Mouse (Mus musculus) liver, embryonic 11.5 days (tissue): ENCODE results near the gene Celf6. TPM values are rescaled to one million over a fixed set of nuclear protein-coding genes. Genes with fewer than 3 reads are reported as not detected.

Experiments used
- ATAC-seq: fragments of 200-750 bp; cut with Nextera tagmentation; replicated peaks from 2 replicates; pipeline ENCODE4 v1.8.0; 2017; ENCODE audit warnings: moderate number of reproducible peaks, mild to moderate bottlenecking, moderate TSS enrichment, moderate library complexity; ENCODE audit not compliant: low FRiP score
- DNase-seq: peaks from one replicate; pipeline ENCODE4 v3.0.0-alpha.2; 2017; ENCODE audit warnings: low spot score
- H3K27ac ChIP-seq: fragments of 300-500 bp; sonication (generic); 2 replicates; pipeline ENCODE4 v1.5.1; 2014; ENCODE audit warnings: mild to moderate bottlenecking, low read depth, low read length, control low read depth
- H3K27me3 ChIP-seq: fragments of 300-500 bp; sonication (generic); replicated peaks from 2 replicates; pipeline ENCODE4 v1.6.1; 2014; ENCODE audit warnings: low read length, mixed read lengths; ENCODE audit not compliant: control insufficient read depth, insufficient read depth
- H3K36me3 ChIP-seq: fragments of 300-500 bp; sonication (generic); 2 replicates; pipeline ENCODE4 v1.6.1; 2014; ENCODE audit warnings: mild to moderate bottlenecking, low read length, moderate library complexity, mixed read lengths; ENCODE audit not compliant: control insufficient read depth, insufficient read depth
- H3K4me1 ChIP-seq: fragments of 300-500 bp; sonication (generic); replicated peaks from 2 replicates; pipeline ENCODE4 v1.6.1; 2014; ENCODE audit warnings: low read length, mixed read lengths; ENCODE audit not compliant: control insufficient read depth, insufficient read depth
- H3K4me2 ChIP-seq: fragments of 300-500 bp; sonication (generic); 2 replicates; pipeline ENCODE4 v1.6.1; 2014; ENCODE audit warnings: mild to moderate bottlenecking, control low read depth, moderate library complexity
- H3K4me3 ChIP-seq: fragments of 300-500 bp; sonication (generic); 2 replicates; pipeline ENCODE4 v1.5.1; 2014; ENCODE audit warnings: low read depth, low read length, control low read depth
- H3K9ac ChIP-seq: fragments of 300-500 bp; sonication (generic); 2 replicates; pipeline ENCODE4 v1.6.1; 2014; ENCODE audit warnings: low read depth, low read length, control low read depth
- H3K9me3 ChIP-seq: fragments of 300-500 bp; sonication (generic); 2 replicates; pipeline ENCODE4 v1.6.1; 2016; ENCODE audit warnings: low read length, inconsistent platforms, mixed read lengths; ENCODE audit not compliant: control insufficient read depth
- WGBS: fragments of 180-500 bp; shearing (Covaris S2); extraction: QIAGEN DNeasy Blood & Tissue Kit; methylation state at CpG from one replicate; pipeline ENCODE4 v1.1.7; 2014; 5-methylcytosine and 5-hydroxymethylcytosine counted together
- polyA plus RNA-seq: library from polyadenylated mRNA; unstranded; fragments of >200 nt; fragmentation: Nextera tagmentation; extraction: Ambion mirVana; gene quantifications from 2 replicates; pipeline ENCODE4 v1.2.1, GENCODE M21; 2014

The Celf6 gene
- polyA plus RNA-seq, 1 experiment from 2014 or later = 0.10 TPM

DNA sequence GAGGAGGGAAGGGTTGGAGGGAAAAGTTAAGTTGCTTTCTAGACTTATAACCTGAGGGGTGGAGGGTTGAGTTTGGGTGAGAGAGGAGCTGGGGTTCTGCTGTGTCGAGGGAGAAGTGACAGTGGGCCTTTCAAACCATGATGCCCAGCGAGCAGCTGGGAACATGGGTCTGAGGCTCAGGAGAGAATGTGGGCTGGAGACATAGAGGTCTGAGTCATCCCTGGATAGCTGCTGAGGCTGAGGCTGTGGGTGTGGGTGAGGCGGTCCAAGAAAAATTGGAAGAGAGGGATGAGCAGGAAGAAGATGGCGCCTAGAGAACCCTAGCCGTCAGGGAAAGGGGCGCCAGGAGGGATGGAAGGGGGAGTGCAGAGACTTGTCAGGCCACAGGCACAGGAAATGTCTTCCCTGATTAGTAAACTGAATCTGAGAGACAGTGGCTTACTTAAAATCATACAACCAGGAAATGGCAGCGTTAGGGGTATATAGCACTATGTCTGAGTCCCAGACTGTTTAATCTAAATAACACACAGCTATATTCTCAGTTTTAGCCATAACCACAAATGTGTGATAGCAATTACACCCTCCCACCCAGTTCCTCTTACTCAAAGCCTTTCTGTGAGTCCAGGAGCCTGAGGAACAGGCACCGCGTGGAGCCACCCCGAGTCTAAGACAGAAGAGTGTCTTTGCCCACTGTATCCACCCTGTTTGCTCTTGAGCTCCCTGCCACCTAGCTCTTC, 12.2 kb downstream of the Celf6 start:
- Histone ChIP-seq H3K9me3 (no peaks in the 10 kb centered on the region), H3K4me1 (no peaks in the 10 kb centered on the region; the same call in 1 of the 2 replicates), H3K27me3 (peaks cover 18% of the 10 kb centered on the region), H3K4me3 (no peak overlapping the region), H3K36me3 (no peaks in the 10 kb centered on the region), H3K9ac (no peak overlapping the region), H3K27ac (no peak overlapping the region), H3K4me2 (no peak overlapping the region)
- no peak for ATAC-seq
- DNase-seq = no peak
- WGBS = 58% methylated on average over 10 of the region's 10 CpGs

GRCm38 (mm10) chr9:59601661-59602060, 23.9 kb downstream of the Celf6 start:
- Histone ChIP-seq H3K27me3 (peaks cover 37% of the 10 kb centered on the region), H3K27ac (no peak overlapping the region), H3K4me2 (no peak overlapping the region), H3K9ac (no peak overlapping the region), H3K9me3 (no peaks in the 10 kb centered on the region), H3K4me3 (no peak overlapping the region), H3K4me1 (no peaks in the 10 kb centered on the region), H3K36me3 (no peaks in the 10 kb centered on the region)
- ATAC-seq = no peak
- DNase-seq = no peak
- WGBS = 62% methylated on average over 8 of the region's 8 CpGs

DNA sequence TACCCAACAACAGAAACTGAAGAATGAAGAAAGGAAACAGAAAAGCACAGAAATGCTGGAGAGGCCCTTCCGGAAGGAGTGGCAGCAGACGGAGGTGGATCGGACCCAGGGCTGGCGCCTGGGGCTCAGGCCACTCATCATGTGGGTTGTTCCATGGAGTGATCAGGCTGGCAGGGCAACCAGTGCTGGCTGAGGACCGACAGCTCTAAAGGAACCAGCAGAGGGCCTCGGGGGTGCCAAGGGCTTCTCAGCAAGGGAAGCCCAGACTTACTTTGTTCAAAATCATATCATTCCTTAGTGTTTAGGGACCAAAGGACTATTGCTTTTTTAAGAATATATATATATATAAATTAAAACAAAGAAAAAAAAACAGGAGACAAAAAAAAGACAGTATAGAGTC, 28.2 kb downstream of the Celf6 start:
- 60% methylated on average over 6 of the region's 6 CpGs for WGBS
- Histone ChIP-seq H3K4me1 (no peaks in the 10 kb centered on the region), H3K9me3 (no peaks in the 10 kb centered on the region), H3K27me3 (peaks cover 32% of the 10 kb centered on the region), H3K27ac (no peak overlapping the region), H3K36me3 (no peaks in the 10 kb centered on the region), H3K4me2 (no peak overlapping the region), H3K4me3 (no peak overlapping the region), H3K9ac (no peak overlapping the region)
- ATAC-seq (no peak), DNase-seq (no peak)

- Histone ChIP-seq H3K9me3 (no peaks in the 10 kb centered on the region), H3K27ac (no peak overlapping the region), H3K9ac (no peak overlapping the region), H3K4me2 (no peak overlapping the region), H3K27me3 (no peaks in the 10 kb centered on the region; the same call in 1 of the 2 replicates), H3K4me3 (no peak overlapping the region), H3K36me3 (no peaks in the 10 kb centered on the region), H3K4me1 (no peaks in the 10 kb centered on the region)
- ATAC-seq (no peak), DNase-seq (no peak)
- 85% methylated on average over 2 of the region's 2 CpGs for WGBS
These were observed 33.2 kb downstream of the Celf6 start for GRCm38 (mm10) chr9:59610950-59611349.

- DNase-seq = no peak
- no peak overlapping the region for H3K27ac ChIP-seq
These were observed 38.1 kb downstream of the Celf6 start for GRCm38 (mm10) chr9:59615797-59616196.

DNA sequence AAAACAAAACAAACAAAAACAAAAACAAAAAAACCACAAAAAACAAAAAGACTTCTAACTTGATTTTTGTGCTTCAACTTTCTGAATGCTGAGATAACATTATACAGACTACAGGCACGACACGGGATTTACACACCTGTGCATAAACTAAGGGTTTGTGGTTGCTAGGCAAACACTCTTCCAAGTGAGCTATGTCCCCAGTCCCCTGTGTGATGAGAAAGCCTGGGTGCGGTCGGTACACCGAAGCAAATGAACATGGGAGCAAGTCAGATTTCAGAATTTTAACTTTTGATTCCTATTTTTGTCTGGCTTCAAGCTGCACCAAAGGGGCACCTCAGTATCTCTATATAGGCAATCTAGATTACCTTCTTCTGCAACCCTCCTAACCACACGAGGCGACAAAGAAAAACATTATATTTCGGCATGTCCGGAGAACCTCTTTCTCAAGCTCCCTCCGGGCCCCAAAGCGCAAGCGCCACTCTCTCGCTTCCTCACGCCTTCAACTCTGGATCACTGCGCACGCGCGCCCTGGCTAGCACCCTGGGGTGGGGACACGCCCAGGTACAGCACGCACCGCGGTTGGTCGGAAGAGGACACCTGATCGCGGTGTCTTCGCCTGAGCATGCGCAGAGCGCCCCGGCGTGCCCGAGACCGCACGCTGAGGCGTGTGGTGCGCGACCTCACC, 39.0 kb downstream of the Celf6 start, which contains the start of gene Parp6:
Gene Parp6 (plus strand): TSS at position 663 of the 685 bp plus-strand sequence.
- H3K4me1 ChIP-seq = peaks cover 4% of the 10 kb centered on the region; the same call in 1 of the 2 replicates
- H3K4me2 ChIP-seq = peak within 1 kb of the TSS; percentile 83
- H3K9me3 ChIP-seq = no peaks in the 10 kb centered on the region
- peak within 1 kb of the TSS; percentile 77 for H3K27ac ChIP-seq
- H3K9ac ChIP-seq = peak within 1 kb of the TSS; percentile 84
- ATAC-seq (peak; percentile 100), DNase-seq (peak; percentile 98)
- 1% methylated on average over 36 of the region's 36 CpGs for WGBS
- H3K4me3 ChIP-seq = peak within 1 kb of the TSS; percentile 90
- no peaks in the 10 kb centered on the region for H3K27me3 ChIP-seq
- no peaks in the 10 kb centered on the region for H3K36me3 ChIP-seq

More at GRCm38 (mm10) chr9:59615797-59616196, 38.1 kb downstream of the Celf6 start:
- WGBS = 89% methylated on average over 2 of the region's 2 CpGs
- Histone ChIP-seq H3K4me2 (no peak overlapping the region), H3K4me1 (peaks cover 4% of the 10 kb centered on the region; the same call in 1 of the 2 replicates), H3K9me3 (no peaks in the 10 kb centered on the region), H3K4me3 (no peak overlapping the region), H3K27me3 (no peaks in the 10 kb centered on the region), H3K9ac (no peak overlapping the region), H3K36me3 (no peaks in the 10 kb centered on the region)
- no peak for ATAC-seq

GRCm38 (mm10) chr9:59617307-59617973, 39.7 kb downstream of the Celf6 start:
- Histone ChIP-seq H3K9ac (peak overlapping the region; percentile 84), H3K4me1 (peaks cover 4% of the 10 kb centered on the region; the same call in 1 of the 2 replicates), H3K27me3 (no peaks in the 10 kb centered on the region), H3K36me3 (no peaks in the 10 kb centered on the region), H3K9me3 (no peaks in the 10 kb centered on the region), H3K27ac (peak overlapping the region; percentile 77), H3K4me2 (peak overlapping the region; percentile 83), H3K4me3 (peak overlapping the region; percentile 90)
- ATAC-seq (no peak; the same call in 1 of the 2 replicates), DNase-seq (no peak)
- under 1% methylated on average over 58 of the region's 58 CpGs for WGBS

- 56% methylated on average over 1 of the region's 1 CpGs for WGBS
- peaks cover 3% of the 10 kb centered on the region; the same call in 1 of the 2 replicates for H3K4me1 ChIP-seq
- no peak overlapping the region for H3K4me2 ChIP-seq
- DNase-seq (no peak), ATAC-seq (peak; percentile 47; the same call in 1 of the 2 replicates)
- no peaks in the 10 kb centered on the region for H3K9me3 ChIP-seq
- no peak overlapping the region for H3K9ac ChIP-seq
- H3K36me3 ChIP-seq = peaks cover 7% of the 10 kb centered on the region
- no peak overlapping the region for H3K4me3 ChIP-seq
- H3K27ac ChIP-seq = no peak overlapping the region
- no peaks in the 10 kb centered on the region for H3K27me3 ChIP-seq
These were observed 60.7 kb downstream of the Celf6 start for GRCm38 (mm10) chr9:59638372-59638771.
